Mouse (Mus musculus): ENCODE measurements around the gene Mllt6. TPM values are rescaled to one million over a fixed set of nuclear protein-coding genes. Genes with fewer than 3 reads are reported as not detected.
A peak's percentile ranks its signal among the peaks of the same experiment; 100 is the strongest.

The Mllt6 gene
- 1.9 and 2.4 TPM in 2 replicates for polyA plus RNA-seq (2015; fragmentation: Nextera tagmentation; extraction: Ambion mirVana)

DNA sequence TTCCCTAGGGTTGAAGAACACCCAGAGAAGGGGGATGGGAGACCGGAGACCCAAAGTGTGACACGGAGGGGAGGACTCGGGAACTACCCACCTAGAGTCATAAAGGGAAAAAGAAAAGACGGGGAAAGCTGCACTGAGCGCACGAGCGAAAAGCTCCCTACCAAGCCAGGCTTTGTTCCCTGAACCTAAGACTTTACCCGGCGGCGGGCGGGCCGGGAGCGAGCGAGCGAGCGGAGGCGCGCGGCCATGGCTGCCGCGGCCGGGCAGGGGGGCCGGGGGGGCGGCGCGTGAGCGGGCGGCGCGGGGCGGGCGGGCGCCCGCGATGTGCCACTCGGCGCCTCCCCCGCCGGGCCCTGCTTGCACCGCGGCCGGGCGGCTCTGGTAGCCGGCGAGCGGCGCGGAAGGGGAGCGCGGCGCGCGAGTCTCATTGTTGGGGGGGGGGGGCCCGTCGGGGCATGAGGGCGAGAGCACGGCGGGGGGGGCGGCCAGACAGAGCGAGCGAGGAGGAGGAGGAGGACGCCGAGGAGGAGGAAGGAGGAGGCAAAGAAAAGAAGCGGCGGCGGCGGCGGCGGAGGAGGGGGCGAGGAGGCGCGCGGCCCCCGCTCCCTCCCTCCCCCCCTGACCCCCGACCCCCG, at the start of gene Mllt6:
Gene Mllt6, plus strand, starts transcription at position 522 of the 635 bp plus-strand sequence.
- peak; percentile 35 for ATAC-seq
- Histone ChIP-seq H3K4me3 (replicated peaks) (peak within 1 kb of the TSS; percentile 90), H3K27ac (peak within 1 kb of the TSS; percentile 92), H3K36me3 (peaks cover 19% of the 10 kb centered on the region), H3K4me2 (replicated peaks) (peak within 1 kb of the TSS; percentile 87), H3K9ac (peak within 1 kb of the TSS; percentile 84), H3K4me1 (replicated peaks) (peaks cover 39% of the 10 kb centered on the region), H3K9me3 (no peaks in the 10 kb centered on the region), H3K27me3 (replicated peaks) (peaks cover 5% of the 10 kb centered on the region; the same call in 1 of the 2 replicates)
- under 1% methylated on average over 47 of the region's 76 CpGs for WGBS

DNA sequence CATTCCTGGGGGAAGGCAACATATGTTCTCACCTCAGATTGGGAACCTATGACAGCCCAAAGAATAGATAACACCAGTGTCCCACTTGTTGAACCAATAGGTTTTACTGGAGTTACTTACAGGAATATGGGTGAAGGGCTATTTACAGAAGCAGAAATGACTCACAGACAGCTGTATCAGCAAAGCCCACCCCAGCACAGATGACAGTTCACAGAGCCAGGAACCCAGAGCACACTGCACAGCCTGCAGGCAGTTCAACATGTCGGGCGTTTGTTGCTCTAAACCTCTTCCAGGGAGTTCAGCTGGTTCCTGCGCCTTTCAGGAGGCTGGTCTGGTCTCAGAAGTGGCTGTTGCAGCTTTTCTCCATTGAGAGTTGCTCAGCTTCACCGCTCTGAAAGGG, 47.9 kb upstream of the Mllt6 start:
- Histone ChIP-seq H3K4me2 (replicated peaks) (no peak overlapping the region), H3K9me3 (no peaks in the 10 kb centered on the region), H3K27me3 (replicated peaks) (peaks cover 14% of the 10 kb centered on the region; the same call in 1 of the 2 replicates), H3K9ac (no peak overlapping the region), H3K27ac (no peak overlapping the region), H3K4me3 (replicated peaks) (no peak overlapping the region), H3K4me1 (replicated peaks) (peaks cover 5% of the 10 kb centered on the region; the same call in 1 of the 2 replicates), H3K36me3 (no peaks in the 10 kb centered on the region)
- ATAC-seq = no peak
- WGBS = 83% methylated on average over 4 of the region's 4 CpGs

DNA sequence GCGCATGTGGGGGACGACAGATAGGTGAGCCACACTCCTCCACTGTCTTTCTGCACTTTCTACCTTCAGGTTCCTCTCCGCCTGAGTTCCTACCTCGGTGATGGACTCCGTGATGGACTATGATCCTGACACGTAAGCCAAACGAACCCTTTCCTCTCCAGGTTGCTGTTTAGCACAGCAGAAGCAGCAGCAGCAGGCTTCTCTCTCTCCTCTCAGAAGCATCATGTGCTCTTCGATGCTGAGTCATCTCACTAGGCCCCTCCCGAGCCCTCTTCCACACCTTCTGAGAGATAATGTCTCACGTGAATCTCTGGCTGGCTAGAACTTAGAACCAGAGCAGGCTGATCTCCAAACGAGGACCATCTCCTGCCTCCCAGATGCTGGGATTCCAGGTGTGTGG, 44.8 kb upstream of the Mllt6 start:
- 31% methylated on average over 11 of the region's 11 CpGs for WGBS
- Histone ChIP-seq H3K9me3 (no peaks in the 10 kb centered on the region), H3K4me3 (replicated peaks) (no peak overlapping the region), H3K27ac (no peak overlapping the region), H3K4me1 (replicated peaks) (peaks cover 5% of the 10 kb centered on the region; the same call in 1 of the 2 replicates), H3K4me2 (replicated peaks) (no peak overlapping the region), H3K27me3 (replicated peaks) (peaks cover 9% of the 10 kb centered on the region; the same call in 1 of the 2 replicates), H3K36me3 (no peaks in the 10 kb centered on the region), H3K9ac (no peak overlapping the region)
- peak; percentile 59; the same call in 1 of the 2 replicates for ATAC-seq

DNA sequence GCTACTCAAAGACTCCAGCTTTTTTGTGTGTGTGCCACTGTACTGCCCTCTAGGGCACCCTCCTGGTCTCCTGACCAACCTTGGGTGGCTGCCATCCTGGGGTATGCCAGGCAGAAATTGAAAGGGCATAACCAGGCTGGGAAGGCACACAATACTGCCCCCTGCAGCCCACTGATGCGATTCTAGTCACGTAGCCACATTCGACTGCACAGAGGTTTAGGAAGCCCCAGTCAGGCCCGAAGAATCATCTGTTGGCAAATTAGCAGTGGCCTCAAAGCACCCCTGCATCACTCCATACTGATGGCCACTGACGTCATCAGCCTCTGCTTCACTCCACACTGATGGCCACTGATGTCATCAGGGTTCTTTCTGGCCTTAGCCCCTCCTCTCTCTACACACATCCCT, 43.8 kb upstream of the Mllt6 start:
- Histone ChIP-seq H3K9me3 (no peaks in the 10 kb centered on the region), H3K36me3 (no peaks in the 10 kb centered on the region), H3K27ac (no peak overlapping the region), H3K4me2 (replicated peaks) (no peak overlapping the region), H3K4me1 (replicated peaks) (peaks cover 5% of the 10 kb centered on the region; the same call in 1 of the 2 replicates), H3K4me3 (replicated peaks) (no peak overlapping the region), H3K27me3 (replicated peaks) (peaks cover 18% of the 10 kb centered on the region), H3K9ac (no peak overlapping the region)
- no peak for ATAC-seq
- 56% methylated on average over 5 of the region's 5 CpGs for WGBS

DNA sequence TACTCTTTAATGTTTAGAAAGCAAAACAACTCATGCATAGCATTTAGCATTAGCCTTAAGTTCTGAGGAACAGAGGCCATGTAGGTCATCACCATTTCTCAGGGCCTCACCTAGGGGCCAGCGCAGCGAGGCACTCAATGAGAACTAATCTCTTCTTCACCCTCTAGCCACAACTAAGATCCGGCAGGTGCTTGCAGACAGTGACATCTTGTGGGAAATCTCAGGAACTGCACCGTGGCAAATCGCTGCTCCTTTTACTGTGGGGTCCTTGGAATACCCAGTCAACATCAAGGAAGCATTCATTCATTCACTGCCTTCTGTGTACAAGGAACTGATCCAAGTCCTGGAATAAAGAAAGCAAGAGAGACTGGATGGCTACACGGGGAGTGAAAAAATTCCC, 40.8 kb upstream of the Mllt6 start:
- H3K4me2 ChIP-seq (replicated peaks) = no peak overlapping the region
- no peak for ATAC-seq
- WGBS = 1% methylated on average over 6 of the region's 6 CpGs
- H3K9ac ChIP-seq = no peak overlapping the region
- H3K27ac ChIP-seq = no peak overlapping the region
- H3K4me1 ChIP-seq (replicated peaks) = peaks cover 9% of the 10 kb centered on the region; the same call in 1 of the 2 replicates
- H3K4me3 ChIP-seq (replicated peaks) = no peak overlapping the region
- H3K9me3 ChIP-seq = no peaks in the 10 kb centered on the region
- H3K36me3 ChIP-seq = no peaks in the 10 kb centered on the region
- H3K27me3 ChIP-seq (replicated peaks) = peaks cover 38% of the 10 kb centered on the region

DNA sequence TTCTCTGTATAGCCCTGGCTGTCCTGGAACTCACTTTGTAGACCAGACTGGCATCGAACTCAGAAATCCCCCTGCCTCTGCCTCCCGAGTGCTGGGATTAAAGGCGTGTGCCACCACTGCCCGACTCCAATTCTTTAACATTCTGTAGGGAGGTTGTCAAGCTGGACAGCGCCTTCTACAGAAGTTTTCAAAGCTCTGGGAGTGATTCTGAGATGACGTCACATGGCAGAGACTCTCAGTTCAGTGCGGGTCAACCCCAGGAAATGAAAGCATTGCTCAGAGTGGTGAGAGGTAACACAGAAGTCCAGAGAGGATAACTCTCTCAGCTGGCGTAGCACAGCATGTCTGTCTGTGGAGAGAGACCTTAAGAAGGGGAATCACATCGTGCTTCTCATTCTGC, 40.0 kb upstream of the Mllt6 start:
- Histone ChIP-seq H3K27me3 (replicated peaks) (peaks cover 45% of the 10 kb centered on the region), H3K36me3 (no peaks in the 10 kb centered on the region)
- 57% methylated on average over 9 of the region's 9 CpGs for WGBS

DNA sequence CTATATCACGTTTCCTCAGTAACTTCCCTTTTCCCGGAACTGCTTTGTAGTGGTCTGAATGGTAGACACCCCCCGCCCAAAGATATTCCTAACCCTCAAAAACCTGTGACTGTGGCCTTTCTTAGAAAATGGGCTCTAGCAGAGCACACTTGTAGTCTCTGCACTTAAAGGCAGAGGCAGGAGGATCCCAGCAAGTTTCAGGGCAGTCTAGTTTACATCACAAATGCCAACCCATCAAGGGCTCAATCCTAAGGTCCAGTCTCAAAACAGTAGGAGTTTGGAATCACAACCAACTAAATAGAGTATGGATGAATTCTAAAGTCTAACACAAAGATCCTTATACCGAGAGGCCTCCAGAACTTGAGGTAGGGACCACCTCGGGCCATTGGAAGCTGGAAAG, 37.7 kb upstream of the Mllt6 start:
- Histone ChIP-seq H3K4me1 (replicated peaks) (peaks cover 27% of the 10 kb centered on the region), H3K4me2 (replicated peaks) (no peak overlapping the region), H3K27ac (no peak overlapping the region), H3K9ac (no peak overlapping the region), H3K27me3 (replicated peaks) (peaks cover 67% of the 10 kb centered on the region), H3K36me3 (no peaks in the 10 kb centered on the region), H3K4me3 (replicated peaks) (no peak overlapping the region), H3K9me3 (no peaks in the 10 kb centered on the region)
- 84% methylated on average over 5 of the region's 5 CpGs for WGBS
- ATAC-seq = no peak

More for the DNA sequence above, 40.0 kb upstream of the Mllt6 start:
- Histone ChIP-seq H3K4me1 (replicated peaks) (peaks cover 15% of the 10 kb centered on the region), H3K4me3 (replicated peaks) (no peak overlapping the region), H3K4me2 (replicated peaks) (no peak overlapping the region), H3K9ac (no peak overlapping the region), H3K9me3 (no peaks in the 10 kb centered on the region), H3K27ac (no peak overlapping the region)
- ATAC-seq = no peak

DNA sequence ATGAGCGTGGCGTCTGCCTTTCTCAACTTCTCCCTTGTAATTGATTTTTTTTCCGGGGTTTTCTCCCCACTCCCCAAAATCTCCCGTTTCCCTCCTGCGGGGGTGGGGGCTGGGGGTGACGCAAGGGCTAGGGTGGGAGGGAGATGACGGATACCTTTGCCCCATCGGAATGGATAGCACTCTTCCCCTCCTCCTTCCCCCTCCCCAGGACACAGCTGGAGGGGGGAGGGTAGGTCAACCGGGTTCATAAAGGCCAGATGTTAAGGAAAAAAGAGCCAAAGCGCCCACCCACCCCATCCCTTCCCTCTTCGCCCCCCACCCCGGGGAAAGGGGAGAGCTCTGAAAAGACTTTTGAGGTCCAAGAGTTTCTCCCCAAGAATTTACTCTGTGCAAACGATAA, 36.8 kb upstream of the Mllt6 start:
- ATAC-seq = no peak
- Histone ChIP-seq H3K27ac (no peak overlapping the region), H3K4me1 (replicated peaks) (peaks cover 27% of the 10 kb centered on the region), H3K9ac (no peak overlapping the region), H3K4me2 (replicated peaks) (no peak overlapping the region), H3K36me3 (no peaks in the 10 kb centered on the region), H3K9me3 (no peaks in the 10 kb centered on the region), H3K27me3 (replicated peaks) (peaks cover 76% of the 10 kb centered on the region), H3K4me3 (replicated peaks) (no peak overlapping the region)
- 15% methylated on average over 13 of the region's 13 CpGs for WGBS

DNA sequence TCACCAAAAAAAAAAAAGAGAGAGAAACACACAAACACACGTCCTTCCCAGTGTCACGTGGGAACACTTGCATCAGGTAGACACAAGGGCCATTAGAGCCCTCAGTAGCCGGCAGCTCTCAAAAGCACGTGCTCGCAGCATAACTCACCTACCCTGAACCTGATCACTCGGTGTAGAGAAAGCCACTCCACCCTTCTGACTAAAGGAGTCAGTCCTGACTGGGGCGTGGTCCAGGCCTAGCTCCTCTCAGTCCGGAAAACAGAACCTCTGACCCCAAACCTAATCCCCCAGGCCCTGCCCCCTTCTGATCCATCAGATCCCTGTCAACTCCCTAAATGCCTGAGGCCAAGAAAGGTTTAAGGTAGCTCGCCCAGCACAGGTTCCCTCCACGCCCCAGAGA, 36.4 kb upstream of the Mllt6 start:
- no peaks in the 10 kb centered on the region for H3K9me3 ChIP-seq
- WGBS = 21% methylated on average over 10 of the region's 10 CpGs
- peaks cover 27% of the 10 kb centered on the region for H3K4me1 ChIP-seq (replicated peaks)
- H3K27ac ChIP-seq = no peak overlapping the region
- no peak overlapping the region for H3K4me3 ChIP-seq (replicated peaks)
- H3K36me3 ChIP-seq = no peaks in the 10 kb centered on the region
- H3K27me3 ChIP-seq (replicated peaks) = peaks cover 80% of the 10 kb centered on the region
- ATAC-seq = peak; percentile 41; the same call in 1 of the 2 replicates
- H3K4me2 ChIP-seq (replicated peaks) = no peak overlapping the region
- no peak overlapping the region for H3K9ac ChIP-seq

DNA sequence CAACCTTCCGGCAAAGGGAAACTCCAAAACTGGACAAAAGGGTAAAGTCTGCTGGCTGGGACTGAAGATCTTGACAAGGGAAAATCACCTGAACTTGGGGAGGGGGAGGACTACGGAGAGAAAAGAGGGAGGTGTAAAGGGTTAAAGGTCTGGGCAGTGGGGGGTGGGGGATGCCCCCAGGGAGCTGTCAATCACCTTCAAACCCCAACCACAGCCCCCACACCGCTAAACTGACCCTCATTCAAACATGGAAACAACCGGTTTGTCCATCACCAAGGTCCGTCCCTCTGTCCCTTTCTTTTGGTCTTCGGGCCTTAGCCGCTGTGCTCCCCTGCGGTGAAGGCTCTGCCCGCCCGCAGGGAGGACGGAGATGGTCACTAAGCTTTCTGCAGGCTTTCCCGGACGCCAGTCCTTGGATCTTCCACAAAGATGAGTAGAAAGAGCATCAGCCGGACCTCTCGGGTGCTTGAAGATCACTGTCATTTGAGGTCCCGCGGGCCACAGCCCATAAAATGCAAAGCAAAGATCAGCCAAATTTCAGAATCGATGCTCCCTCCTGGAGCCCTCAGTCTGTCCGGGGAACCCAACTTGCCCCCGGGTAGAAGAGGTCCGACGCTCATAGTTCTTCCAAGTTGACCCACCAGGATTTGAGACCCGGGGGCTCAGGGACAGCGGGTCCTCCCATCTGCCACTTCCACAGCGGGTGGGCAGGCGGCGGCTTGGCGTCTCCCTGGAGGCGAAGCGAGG, 35.5 kb upstream of the Mllt6 start:
- peak overlapping the region; percentile 74 for H3K4me3 ChIP-seq (replicated peaks)
- WGBS = 12% methylated on average over 30 of the region's 30 CpGs
- no peaks in the 10 kb centered on the region for H3K9me3 ChIP-seq
- ATAC-seq = no peak
- H3K27ac ChIP-seq = no peak overlapping the region
- no peaks in the 10 kb centered on the region for H3K36me3 ChIP-seq
- peak overlapping the region; percentile 96 for H3K4me2 ChIP-seq (replicated peaks)
- H3K27me3 ChIP-seq (replicated peaks) = peaks cover 81% of the 10 kb centered on the region
- H3K9ac ChIP-seq = no peak overlapping the region; the same call in 1 of the 2 replicates
- peaks cover 27% of the 10 kb centered on the region for H3K4me1 ChIP-seq (replicated peaks)

DNA sequence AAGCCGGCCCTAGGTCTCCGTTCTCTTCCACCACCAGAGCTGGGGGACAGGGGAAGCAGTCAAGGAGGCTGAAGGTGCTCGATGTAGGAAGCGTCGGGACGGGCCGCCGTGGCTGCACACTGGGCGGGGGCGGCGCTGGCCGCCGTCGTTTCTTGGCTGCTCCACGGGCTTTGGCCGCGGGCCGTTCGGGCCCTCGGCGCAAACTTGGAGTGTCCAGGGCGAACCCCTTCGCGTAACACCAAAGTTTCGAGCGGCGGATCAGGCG, 35.0 kb upstream of the Mllt6 start:
- Histone ChIP-seq H3K36me3 (no peaks in the 10 kb centered on the region), H3K9me3 (no peaks in the 10 kb centered on the region), H3K4me2 (replicated peaks) (peak overlapping the region; percentile 96), H3K27me3 (replicated peaks) (peaks cover 81% of the 10 kb centered on the region), H3K27ac (no peak overlapping the region), H3K9ac (no peak overlapping the region; the same call in 1 of the 2 replicates), H3K4me1 (replicated peaks) (peaks cover 27% of the 10 kb centered on the region), H3K4me3 (replicated peaks) (peak overlapping the region; percentile 74)
- ATAC-seq = no peak
- WGBS = 3% methylated on average over 27 of the region's 28 CpGs

DNA sequence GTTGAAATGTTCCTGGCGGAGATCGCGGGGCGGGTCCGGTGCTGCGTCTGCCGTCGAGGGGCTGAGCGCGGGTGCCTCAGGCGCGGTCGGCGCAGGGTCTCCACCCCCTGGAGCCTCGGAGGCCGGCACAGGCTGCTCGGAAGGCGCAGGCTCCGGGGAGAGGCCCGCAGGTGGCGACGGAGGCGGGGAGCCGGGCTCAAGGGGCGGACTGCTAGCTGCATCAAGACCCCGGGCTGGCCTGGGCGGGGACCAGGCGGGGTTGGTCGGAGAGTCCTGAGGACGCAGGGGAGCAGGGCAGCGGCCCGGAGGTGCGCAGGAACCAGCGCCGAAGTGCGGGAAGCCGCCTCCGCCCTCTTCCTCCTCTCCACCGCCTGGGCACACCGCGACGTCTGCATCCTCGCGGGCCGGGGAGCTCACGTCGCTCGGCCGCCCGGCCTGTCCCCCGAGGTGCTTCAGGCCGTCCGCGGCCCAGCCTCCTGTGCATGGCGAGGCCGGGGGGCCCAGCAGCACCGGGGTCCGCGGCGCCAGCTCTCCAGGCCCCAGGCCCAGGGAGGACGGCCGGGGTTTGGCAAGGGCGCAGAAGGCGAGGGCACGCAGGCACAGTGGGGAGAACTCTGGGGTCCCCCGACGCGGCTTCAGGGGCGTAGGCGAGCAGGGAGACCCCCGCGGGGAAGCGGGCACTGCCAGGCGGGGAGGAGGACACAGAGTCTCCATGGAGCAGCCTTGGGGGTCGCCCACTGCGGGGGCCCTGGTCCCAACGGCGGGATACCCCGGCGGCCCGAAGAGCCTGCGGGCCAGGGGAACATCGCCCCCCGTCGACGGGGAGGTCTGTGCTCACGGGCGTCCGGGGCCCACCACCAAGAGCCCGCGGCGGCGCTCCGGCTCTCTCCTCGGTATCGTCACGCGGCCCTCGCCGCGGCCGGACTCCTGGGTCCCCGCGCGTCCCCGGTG, 34.4 kb upstream of the Mllt6 start:
- WGBS = under 1% methylated on average over 91 of the region's 106 CpGs

More for the DNA sequence above, 34.4 kb upstream of the Mllt6 start:
- Histone ChIP-seq H3K4me3 (replicated peaks) (peak overlapping the region; percentile 74), H3K36me3 (no peaks in the 10 kb centered on the region), H3K27ac (no peak overlapping the region), H3K4me1 (replicated peaks) (peaks cover 27% of the 10 kb centered on the region), H3K9ac (peak overlapping the region; percentile 70), H3K4me2 (replicated peaks) (peak overlapping the region; percentile 96), H3K9me3 (no peaks in the 10 kb centered on the region), H3K27me3 (replicated peaks) (peaks cover 75% of the 10 kb centered on the region)
- ATAC-seq = peak; percentile 52
